Mouse (Mus musculus) hindbrain, embryonic 10.5 days (tissue): ENCODE measurements at regions not wholly inside any gene's neighbourhood (a gene's known extent, or its start where the extent isn't known, plus 50 kb on each side); places are given as distances from the start of the nearest gene placed in this dataset.
A peak's percentile ranks its signal among the peaks of the same experiment; 100 is the strongest.

Source experiments
- DNase-seq: peaks from one replicate; pipeline ENCODE4 v3.0.0-alpha.2; 2017; ENCODE audit warnings: low spot score
- H3K27ac ChIP-seq: fragments of 300-500 bp; sonication (generic); 2 replicates; pipeline ENCODE4 v1.5.1; 2016; ENCODE audit warnings: mild to moderate bottlenecking, moderate library complexity
- H3K27me3 ChIP-seq: fragments of 300-500 bp; sonication (generic); 2 replicates; pipeline ENCODE4 v1.6.1; 2016; ENCODE audit warnings: mild to moderate bottlenecking; ENCODE audit not compliant: poor library complexity, insufficient read depth, severe bottlenecking
- H3K36me3 ChIP-seq: fragments of 300-500 bp; sonication (generic); 2 replicates; pipeline ENCODE4 v1.6.1; 2016; ENCODE audit warnings: mild to moderate bottlenecking, moderate library complexity
- H3K4me1 ChIP-seq: fragments of 300-500 bp; sonication (generic); replicated peaks from 2 replicates; pipeline ENCODE4 v1.6.1; 2016; ENCODE audit warnings: mild to moderate bottlenecking
- H3K4me3 ChIP-seq: fragments of 300-500 bp; sonication (generic); 2 replicates; pipeline ENCODE4 v1.5.1; 2016; ENCODE audit warnings: mild to moderate bottlenecking, moderate library complexity
- H3K9me3 ChIP-seq: fragments of 300-500 bp; sonication (generic); 2 replicates; pipeline ENCODE4 v1.6.1; 2016; ENCODE audit warnings: mild to moderate bottlenecking, moderate library complexity
- WGBS: fragments of 180-500 bp; shearing (Covaris S2); methylation state at CpG from one replicate; pipeline ENCODE4 v1.1.7; 2016; 5-methylcytosine and 5-hydroxymethylcytosine counted together

DNA sequence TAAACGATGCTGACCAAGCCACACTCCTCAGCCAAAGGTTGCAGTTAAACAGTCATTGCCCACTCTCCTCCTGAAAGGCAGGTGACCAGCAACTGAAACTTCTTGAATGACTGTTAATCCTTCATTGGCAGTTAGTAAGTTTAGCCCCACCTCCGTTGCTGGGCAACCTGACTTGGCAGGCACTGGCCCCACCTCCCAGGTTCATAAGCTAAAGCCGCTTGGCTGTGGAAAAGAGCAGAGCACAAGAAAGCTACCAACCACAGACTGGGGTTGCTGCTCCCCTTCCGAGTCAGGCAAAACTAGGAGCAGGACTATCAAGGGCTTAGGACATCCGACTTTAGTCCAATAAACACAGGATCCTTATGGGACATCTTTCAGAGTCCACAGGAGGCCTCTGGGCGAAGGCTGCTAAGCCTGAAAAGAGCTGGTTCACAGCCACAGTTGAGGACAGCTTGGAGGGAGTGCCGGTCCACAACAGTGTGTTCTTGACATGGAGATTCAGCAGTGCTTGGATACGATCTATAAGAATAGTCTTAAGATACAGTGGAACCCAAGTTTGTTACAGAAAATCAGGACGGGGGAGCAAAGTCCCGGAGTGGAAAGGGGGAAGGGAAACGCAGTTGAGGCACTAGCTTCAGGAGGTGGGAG lies 67.7 kb upstream of the Kcnma1 start:
- H3K27ac ChIP-seq = 0 out of 2 replicates have a peak overlapping the region, but pooled peaks have one; percentile 5
- no peaks in the 10 kb centered on the region for H3K9me3 ChIP-seq
- no peaks in the 10 kb centered on the region for H3K36me3 ChIP-seq
- peaks cover 9% of the 10 kb centered on the region for H3K4me1 ChIP-seq
- peak overlapping the region; percentile 25 for H3K4me3 ChIP-seq
- DNase-seq = peak; percentile 56
- no peaks in the 10 kb centered on the region for H3K27me3 ChIP-seq
- 27% methylated on average over 11 of the region's 11 CpGs for WGBS

DNA sequence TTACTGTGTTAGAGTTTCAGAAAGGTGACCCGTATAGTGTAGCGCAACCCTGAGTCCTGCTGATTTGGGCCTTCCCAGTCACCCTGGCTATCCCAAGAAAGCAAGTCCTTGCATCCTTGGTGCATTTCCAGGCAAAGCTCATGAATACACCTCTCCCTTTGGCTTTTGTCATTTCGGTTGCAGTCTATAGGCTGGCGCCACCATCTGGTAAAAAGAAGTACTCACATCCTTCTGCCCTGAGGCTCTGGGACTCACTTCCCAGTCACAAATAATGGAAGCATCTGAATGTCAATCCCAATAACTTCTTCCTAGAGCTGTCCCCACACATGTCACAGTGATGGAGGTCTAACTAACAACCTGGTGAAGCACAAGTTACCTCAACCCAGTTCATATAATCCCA lies 54.4 kb upstream of the Kcnma1 start:
- no peaks in the 10 kb centered on the region for H3K4me1 ChIP-seq
- peak; percentile 12 for DNase-seq
- no peak overlapping the region for H3K27ac ChIP-seq
- H3K9me3 ChIP-seq = no peaks in the 10 kb centered on the region
- WGBS = 60% methylated on average over 4 of the region's 4 CpGs
- no peaks in the 10 kb centered on the region for H3K27me3 ChIP-seq
- H3K4me3 ChIP-seq = no peak overlapping the region
- H3K36me3 ChIP-seq = no peaks in the 10 kb centered on the region

DNA sequence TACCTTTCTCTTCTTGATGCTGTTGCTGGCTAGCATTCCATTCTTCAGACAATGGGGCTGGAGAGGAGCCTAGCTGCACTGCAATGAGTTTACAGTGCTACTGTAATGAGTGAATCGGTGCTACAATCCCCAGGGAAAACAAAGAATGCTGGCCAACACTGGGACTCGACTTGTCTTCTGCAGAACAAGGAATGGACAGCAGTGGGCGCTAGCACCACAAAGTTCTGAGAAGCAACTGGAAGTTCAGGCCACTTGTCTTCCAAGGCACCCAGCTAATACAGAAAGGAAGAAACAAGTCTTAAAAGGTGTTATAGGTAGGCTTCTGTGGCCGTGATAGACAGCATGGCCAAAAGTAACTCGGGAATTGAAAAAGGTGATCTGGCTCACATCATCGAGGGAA lies 53.4 kb upstream of the Kcnma1 start:
- no peak overlapping the region for H3K27ac ChIP-seq
- no peaks in the 10 kb centered on the region for H3K36me3 ChIP-seq
- H3K9me3 ChIP-seq = no peaks in the 10 kb centered on the region
- H3K4me1 ChIP-seq = no peaks in the 10 kb centered on the region
- H3K27me3 ChIP-seq = no peaks in the 10 kb centered on the region
- DNase-seq = peak; percentile 69
- WGBS = 46% methylated on average over 6 of the region's 6 CpGs
- H3K4me3 ChIP-seq = no peak overlapping the region

DNA sequence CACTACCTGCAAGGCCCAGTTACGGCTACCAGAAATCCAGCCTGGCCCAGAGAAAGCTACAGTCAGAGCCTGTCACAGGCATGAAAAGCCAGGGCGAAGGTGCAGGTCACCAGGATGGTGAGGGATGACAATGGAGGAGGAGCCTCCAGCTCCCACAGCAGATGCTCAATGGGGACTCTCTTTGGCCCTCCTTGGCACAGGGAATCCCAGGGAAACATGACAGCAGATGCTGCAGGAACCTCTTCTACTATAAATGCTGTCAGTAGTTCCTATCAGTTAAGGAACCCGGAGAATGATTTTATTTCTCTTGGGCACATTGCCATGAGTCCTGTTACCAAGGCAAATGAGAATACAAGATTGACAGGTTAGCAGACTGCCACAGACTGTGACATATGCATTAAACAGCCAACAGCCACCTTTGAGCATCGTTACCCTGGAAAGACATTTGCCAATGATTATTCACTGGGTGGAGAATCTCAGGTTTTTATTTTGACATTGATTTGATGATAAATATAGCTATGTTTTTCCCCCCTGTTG lies 51.0 kb upstream of the Kcnma1 start:
- no peaks in the 10 kb centered on the region for H3K9me3 ChIP-seq
- DNase-seq = no peak
- 0 out of 2 replicates have a peak, but pooled peaks cover 3% of the 10 kb centered on the region for H3K4me1 ChIP-seq
- H3K27me3 ChIP-seq = no peaks in the 10 kb centered on the region
- no peak overlapping the region for H3K27ac ChIP-seq
- no peaks in the 10 kb centered on the region for H3K36me3 ChIP-seq
- H3K4me3 ChIP-seq = no peak overlapping the region
- WGBS = 77% methylated on average over 4 of the region's 4 CpGs
